Mouse (Mus musculus) CH12.LX (cell line): ENCODE data around the gene Pdk2.

Experiments used
- MAX ChIP-seq: IDR thresholded peaks from 2 replicates; pipeline ENCODE4 v1.6.1; 2011; ENCODE audit warnings: low read length, improper control_type of control experiment
- POLR2A ChIP-seq: IDR thresholded peaks from 2 replicates; pipeline ENCODE4 v1.6.1; 2011; ENCODE audit warnings: low read depth, mild to moderate bottlenecking, improper control_type of control experiment, low read length

- TF ChIP-seq POLR2A (no peak), MAX (no peak)
These were observed 40.6 kb downstream of the Pdk2 start for GRCm38 (mm10) chr11:95000548-95000947.
